Mouse (Mus musculus): ENCODE data around the gene Slc22a16. TPM values are rescaled to one million over a fixed set of nuclear protein-coding genes. Genes with fewer than 3 reads are reported as not detected.

Gene Slc22a16
- total RNA-seq, 2 experiments from 2014 or later = not detected

Other genes starting within 250 kb of the Slc22a16 start
- gene Cdk19, start 230.8 kb upstream of the Slc22a16 start, total RNA-seq (2021) = 1 to 10 TPM; 4.8 to 6.8 TPM
- gene Ddo, start 59.7 kb downstream of the Slc22a16 start, total RNA-seq (2021) = 10 to 100 TPM; 24.1 to 25.4 TPM
- gene Mettl24, start 112.9 kb downstream of the Slc22a16 start, total RNA-seq (2021) = under 1 TPM; 0.46 to 0.86 TPM